Mouse (Mus musculus) heart, postnatal 0 days (tissue): ENCODE results near the gene Phf21a. TPM values are rescaled to one million over a fixed set of nuclear protein-coding genes. Genes with fewer than 3 reads are reported as not detected.
A peak's percentile ranks its signal among the peaks of the same experiment; 100 is the strongest.

Experiments used
- ATAC-seq: fragments of 200-750 bp; cut with Nextera tagmentation; 2 replicates; pipeline ENCODE4 v1.8.0; 2017; ENCODE audit warnings: low read depth, moderate number of reproducible peaks, moderate library complexity; ENCODE audit not compliant: insufficient read depth
- DNase-seq: peaks from one replicate; pipeline ENCODE4 v3.0.0-alpha.2; 2016; ENCODE audit warnings: low spot score
- H3K27ac ChIP-seq: fragments of 300-500 bp; sonication (generic); 2 replicates; pipeline ENCODE4 v1.5.1; 2014; ENCODE audit warnings: low read depth, mild to moderate bottlenecking
- H3K27me3 ChIP-seq: fragments of 300-500 bp; sonication (generic); 2 replicates; pipeline ENCODE4 v1.6.1; 2014; ENCODE audit warnings: low read length, mixed read lengths; ENCODE audit not compliant: control insufficient read depth, insufficient read depth
- H3K36me3 ChIP-seq: fragments of 300-500 bp; sonication (generic); replicated peaks from 2 replicates; pipeline ENCODE4 v1.6.1; 2014; ENCODE audit warnings: low read length, mixed read lengths; ENCODE audit not compliant: control insufficient read depth, insufficient read depth
- H3K4me1 ChIP-seq: fragments of 300-500 bp; sonication (generic); 2 replicates; pipeline ENCODE4 v1.6.1; 2014; ENCODE audit warnings: antibody characterized with exemption; ENCODE audit not compliant: control insufficient read depth, insufficient read depth
- H3K4me2 ChIP-seq: fragments of 300-500 bp; sonication (generic); 2 replicates; pipeline ENCODE4 v1.6.1; 2014; ENCODE audit warnings: low read depth, mild to moderate bottlenecking, low read length, moderate library complexity
- H3K4me3 ChIP-seq: fragments of 300-500 bp; sonication (generic); 2 replicates; pipeline ENCODE4 v1.5.1; 2014; ENCODE audit warnings: low read depth, low read length
- H3K9ac ChIP-seq: fragments of 300-500 bp; sonication (generic); replicated peaks from 2 replicates; pipeline ENCODE4 v1.6.1; 2014; ENCODE audit warnings: low read depth, low read length, mixed read lengths
- H3K9me3 ChIP-seq: fragments of 300-500 bp; sonication (generic); replicated peaks from 2 replicates; pipeline ENCODE4 v1.6.1; 2016; ENCODE audit warnings: low read length; ENCODE audit not compliant: control insufficient read depth
- CTCF ChIP-seq: IDR thresholded peaks from 2 replicates; pipeline ENCODE4 v1.5.1; 2016; ENCODE audit warnings: antibody characterized with exemption, control low read depth, low read depth
- EP300 ChIP-seq: IDR thresholded peaks from 2 replicates; pipeline ENCODE4 v1.6.1; 2016; ENCODE audit warnings: antibody characterized with exemption, low read depth
- WGBS: fragments of 180-500 bp; shearing (Covaris S2); extraction: QIAGEN DNeasy Blood & Tissue Kit; methylation state at CpG from one replicate; pipeline ENCODE4 v1.1.7; 2014; 5-methylcytosine and 5-hydroxymethylcytosine counted together
- polyA plus RNA-seq: library from polyadenylated mRNA; unstranded; fragments of >200 nt; fragmentation: Nextera tagmentation; extraction: Ambion mirVana; gene quantifications from 2 replicates; pipeline ENCODE4 v1.2.1, GENCODE M21; 2015
- total RNA-seq: library from RNA; depleted of rRNA; stranded (reverse); fragments of >200 nt; gene quantifications from 2 replicates; pipeline ENCODE4 v1.2.3, GENCODE M21; 2014; ENCODE audit warnings: low replicate concordance

The Phf21a gene
- total and polyA plus RNA-seq, 2 experiments from 2014 or later: 9.9 to 41.0 TPM

- WGBS: 94% methylated on average over 7 of the region's 7 CpGs
- Histone ChIP-seq H3K27ac (no peak overlapping the region; the same call in 1 of the 2 replicates), H3K9me3 (no peaks in the 10 kb centered on the region), H3K4me2 (no peak overlapping the region), H3K36me3 (peaks cover 71% of the 10 kb centered on the region), H3K27me3 (no peaks in the 10 kb centered on the region), H3K4me1 (no peaks in the 10 kb centered on the region), H3K4me3 (no peak overlapping the region), H3K9ac (no peak overlapping the region)
- no peak for DNase-seq
- ATAC-seq: no peak
- TF ChIP-seq EP300: no peak
- TF ChIP-seq CTCF: no peak
Observed at GRCm38 (mm10) chr2:92325676-92326075, 232.8 kb downstream of the Phf21a start.

- no peaks in the 10 kb centered on the region for H3K27me3 ChIP-seq
- ATAC-seq (no peak), DNase-seq (no peak)
- H3K9me3 ChIP-seq: no peaks in the 10 kb centered on the region
- no peak for TF ChIP-seq EP300
- no peak for TF ChIP-seq CTCF
- 62% methylated on average over 1 of the region's 1 CpGs for WGBS
- no peak overlapping the region for H3K4me2 ChIP-seq
- no peaks in the 10 kb centered on the region for H3K4me1 ChIP-seq
- no peak overlapping the region for H3K27ac ChIP-seq
- H3K4me3 ChIP-seq: no peak overlapping the region
- H3K9ac ChIP-seq: no peak overlapping the region
- H3K36me3 ChIP-seq: peaks cover 71% of the 10 kb centered on the region
Observed at GRCm38 (mm10) chr2:92326221-92326620, 233.3 kb downstream of the Phf21a start.

GRCm38 (mm10) chr2:92327601-92328000, 234.7 kb downstream of the Phf21a start:
- Histone ChIP-seq H3K27me3 (no peaks in the 10 kb centered on the region), H3K36me3 (peaks cover 71% of the 10 kb centered on the region), H3K4me2 (no peak overlapping the region), H3K9me3 (no peaks in the 10 kb centered on the region), H3K4me1 (no peaks in the 10 kb centered on the region), H3K4me3 (no peak overlapping the region), H3K9ac (no peak overlapping the region), H3K27ac (no peak overlapping the region)
- TF ChIP-seq CTCF (no peak), EP300 (no peak)
- ATAC-seq (no peak), DNase-seq (no peak)
- WGBS: 89% methylated on average over 4 of the region's 4 CpGs

GRCm38 (mm10) chr2:92328206-92328605, 235.3 kb downstream of the Phf21a start:
- peaks cover 70% of the 10 kb centered on the region for H3K36me3 ChIP-seq
- 94% methylated on average over 8 of the region's 8 CpGs for WGBS

GRCm38 (mm10) chr2:92330840-92331239, 237.9 kb downstream of the Phf21a start:
- Histone ChIP-seq H3K27ac (no peak overlapping the region), H3K4me3 (no peak overlapping the region), H3K4me2 (no peak overlapping the region), H3K9me3 (no peaks in the 10 kb centered on the region), H3K4me1 (no peaks in the 10 kb centered on the region), H3K36me3 (peaks cover 71% of the 10 kb centered on the region), H3K27me3 (no peaks in the 10 kb centered on the region), H3K9ac (no peak overlapping the region)
- DNase-seq (peak; percentile 49), ATAC-seq (no peak)
- no peak for TF ChIP-seq EP300
- peak; percentile 60 for TF ChIP-seq CTCF
- WGBS: 31% methylated on average over 2 of the region's 2 CpGs

More at GRCm38 (mm10) chr2:92328206-92328605, 235.3 kb downstream of the Phf21a start:
- ATAC-seq (no peak), DNase-seq (no peak)
- Histone ChIP-seq H3K4me2 (no peak overlapping the region), H3K4me1 (no peaks in the 10 kb centered on the region), H3K4me3 (no peak overlapping the region), H3K27ac (no peak overlapping the region), H3K9ac (no peak overlapping the region), H3K9me3 (no peaks in the 10 kb centered on the region), H3K27me3 (no peaks in the 10 kb centered on the region)
- no peak for TF ChIP-seq EP300
- TF ChIP-seq CTCF: no peak

GRCm38 (mm10) chr2:92331410-92331809, 238.5 kb downstream of the Phf21a start:
- Histone ChIP-seq H3K4me3 (no peak overlapping the region), H3K4me2 (no peak overlapping the region), H3K36me3 (peaks cover 76% of the 10 kb centered on the region), H3K4me1 (no peaks in the 10 kb centered on the region), H3K27ac (no peak overlapping the region), H3K9me3 (no peaks in the 10 kb centered on the region), H3K9ac (no peak overlapping the region), H3K27me3 (no peaks in the 10 kb centered on the region)
- DNase-seq: peak; percentile 21
- TF ChIP-seq EP300 (no peak), CTCF (peak; percentile 8; the same call in 1 of the 2 replicates)
- no peak for ATAC-seq
- 76% methylated on average over 2 of the region's 2 CpGs for WGBS
